Mouse (Mus musculus) cortical plate, adult 2 months (tissue): Measurements from ENCODE around the gene Taf1b.

Source experiments
- CTCF ChIP-seq: fragments of 200-500 bp; IDR thresholded peaks from 2 replicates; pipeline ENCODE4 v1.5.1; 2011; ENCODE audit warnings: mild to moderate bottlenecking, control low read depth, low read length; ENCODE audit not compliant: insufficient read depth; ENCODE audit errors: extremely low read depth
- POLR2A ChIP-seq: fragments of 200-500 bp; IDR thresholded peaks from 2 replicates; pipeline ENCODE4 v1.6.1; 2011; ENCODE audit warnings: mild to moderate bottlenecking, low read length, control low read depth; ENCODE audit not compliant: insufficient read depth; ENCODE audit errors: extremely low read depth

GRCm38 (mm10) chr12:24599366-24599895 is 101.3 kb downstream of the Taf1b start:
- TF ChIP-seq POLR2A (no peak), CTCF (no peak)
